Mouse (Mus musculus) urinary bladder, adult 2 months (tissue): ENCODE measurements around the gene Susd2. TPM values are rescaled to one million over a fixed set of nuclear protein-coding genes. Genes with fewer than 3 reads are reported as not detected.

Experiments
- DNase-seq: peaks from one replicate; pipeline ENCODE4 v3.0.0; 2022; ENCODE audit warnings: low spot score
- polyA plus RNA-seq: library from polyadenylated mRNA; depleted of rRNA; stranded (reverse); fragments of >200 nt; gene quantifications from 2 replicates; pipeline ENCODE4 v1.2.3, GENCODE M21; 2012; rRNA removed

Gene Susd2
- 57.5 and 76.1 TPM in 2 replicates for polyA plus RNA-seq

DNA sequence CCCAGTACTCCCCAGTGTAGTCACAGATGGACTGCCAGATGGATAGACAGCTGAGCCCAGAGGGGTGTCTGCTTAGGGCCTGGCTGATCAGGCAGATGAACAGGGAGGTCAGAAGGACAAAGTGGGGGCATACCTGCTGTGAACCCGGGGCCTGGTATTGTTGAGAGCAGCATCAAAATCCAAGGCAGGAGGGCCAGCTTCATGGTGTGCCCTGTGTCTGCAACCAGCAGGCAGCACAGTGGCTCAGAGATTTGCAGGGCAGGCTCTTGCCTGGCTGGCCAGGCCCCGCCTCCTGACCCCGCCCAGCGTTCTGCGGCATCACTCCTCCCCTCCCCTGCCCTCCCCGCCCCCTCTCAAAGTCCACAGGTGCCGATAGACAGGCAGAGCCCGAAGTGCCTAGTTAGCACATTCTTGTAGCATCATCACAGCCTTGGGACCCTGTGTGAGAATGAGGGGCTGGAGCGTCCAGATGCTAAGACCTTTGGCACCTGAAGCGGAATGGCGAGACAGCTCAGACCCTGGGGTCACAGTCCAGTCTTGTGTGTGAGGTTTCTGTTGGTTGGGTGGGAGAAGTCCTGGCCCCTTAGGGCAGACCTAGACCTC is at the start of gene Susd2:
Gene Susd2, minus strand, starts transcription at position 268 of the 603 bp plus-strand sequence.
- DNase-seq: no peak

- DNase-seq: no peak
Observed at GRCm38 (mm10) chr10:75688598-75688997, 44.8 kb upstream of the Susd2 start.

DNA sequence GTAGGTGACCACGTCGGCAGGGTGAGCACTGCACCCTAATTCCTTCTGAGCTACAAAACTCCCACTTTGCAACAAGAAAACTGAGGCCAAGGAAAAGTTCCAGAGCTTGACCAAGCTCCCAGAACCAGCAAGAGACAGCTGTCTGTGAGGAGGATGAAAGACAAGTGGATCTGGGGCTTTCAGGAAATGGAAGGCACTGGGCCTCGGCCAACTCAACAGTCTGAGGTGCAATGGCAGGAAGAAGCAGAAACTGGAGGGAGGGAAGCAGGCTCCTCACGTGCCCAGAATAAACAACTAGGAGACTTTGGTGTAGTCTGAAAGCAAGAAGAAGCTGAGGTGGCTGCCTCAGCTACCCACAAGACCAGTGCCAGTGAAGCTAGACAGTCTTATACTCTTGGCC is 42.9 kb upstream of the Susd2 start:
- no peak for DNase-seq

GRCm38 (mm10) chr10:75684035-75685004 is 40.5 kb upstream of the Susd2 start:
- no peak for DNase-seq

DNA sequence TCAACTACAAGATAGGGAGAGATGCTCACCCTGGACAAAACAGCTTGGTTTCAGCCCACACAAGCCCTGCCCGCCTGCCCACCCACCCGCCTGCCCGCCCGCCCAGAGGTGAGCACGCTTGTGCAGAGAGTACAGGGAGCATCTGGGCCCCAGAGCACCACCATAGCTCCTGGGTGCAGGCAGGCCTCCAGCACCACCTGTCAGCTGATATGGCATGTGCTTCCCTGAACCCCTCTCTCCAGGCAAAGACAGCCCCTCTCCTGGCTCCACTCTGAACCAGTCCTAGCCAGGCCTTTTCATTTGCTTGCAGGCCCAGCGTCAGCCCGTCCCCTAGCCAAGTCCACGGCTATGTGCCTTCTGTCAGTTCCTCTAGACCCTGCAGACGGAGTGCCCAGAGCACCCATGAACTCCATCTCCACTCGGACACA is 36.8 kb upstream of the Susd2 start:
- no peak for DNase-seq

- no peak for DNase-seq
Observed at GRCm38 (mm10) chr10:75679204-75679603, 35.4 kb upstream of the Susd2 start.

GRCm38 (mm10) chr10:75677989-75678388 is 34.2 kb upstream of the Susd2 start:
- no peak for DNase-seq

GRCm38 (mm10) chr10:75677571-75677970 is 33.8 kb upstream of the Susd2 start:
- DNase-seq: no peak

GRCm38 (mm10) chr10:75676819-75677565 is 33.2 kb upstream of the Susd2 start:
- DNase-seq: no peak

- no peak for DNase-seq
Observed at GRCm38 (mm10) chr10:75676286-75676685, 32.5 kb upstream of the Susd2 start.

GRCm38 (mm10) chr10:75675594-75675993 is 31.8 kb upstream of the Susd2 start:
- DNase-seq: no peak

- DNase-seq: no peak
Observed at GRCm38 (mm10) chr10:75669936-75670335, 26.1 kb upstream of the Susd2 start.

- no peak for DNase-seq
Observed at GRCm38 (mm10) chr10:75667911-75668270, 24.1 kb upstream of the Susd2 start.

DNA sequence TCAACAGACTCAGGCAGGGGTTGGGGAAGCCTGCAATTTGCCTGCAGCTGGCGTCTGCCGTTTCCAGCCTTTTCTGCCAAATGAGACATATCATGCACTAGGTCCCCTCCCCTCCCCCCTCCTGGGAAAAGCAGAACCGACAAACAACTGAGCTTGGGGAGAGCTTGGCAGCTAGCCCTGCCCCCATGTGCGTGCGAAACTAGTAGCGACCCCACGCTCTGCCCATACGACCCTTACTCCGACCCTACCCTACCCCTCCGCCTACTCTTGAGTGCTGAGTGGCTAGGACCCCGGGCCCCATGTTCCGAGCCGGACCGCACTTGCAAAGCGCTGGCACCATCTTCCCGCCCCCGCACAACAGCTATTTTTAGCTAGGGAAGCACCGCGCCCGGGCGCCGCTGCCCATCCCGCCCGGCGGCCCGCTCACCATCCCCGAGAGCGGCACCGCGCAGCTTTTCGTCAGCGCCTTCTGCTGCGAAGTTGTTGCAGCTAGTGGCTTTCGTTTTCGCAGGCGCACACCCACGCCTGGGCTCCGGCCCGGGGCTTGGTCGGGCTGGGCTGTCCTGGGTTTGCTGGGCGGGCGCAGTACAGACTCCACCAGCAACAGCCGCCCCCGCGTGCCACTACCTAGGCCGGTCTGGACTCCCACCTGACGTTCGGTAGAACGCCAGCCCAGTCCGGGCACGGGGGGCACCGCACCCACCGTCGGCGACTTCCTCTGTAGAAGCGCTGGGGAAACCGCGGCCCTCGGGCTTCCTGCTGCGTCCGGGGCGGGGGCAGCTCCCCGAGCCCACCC is 23.5 kb upstream of the Susd2 start:
- DNase-seq: peak; percentile 72

GRCm38 (mm10) chr10:75666451-75667030 is 22.7 kb upstream of the Susd2 start:
- DNase-seq: no peak

DNA sequence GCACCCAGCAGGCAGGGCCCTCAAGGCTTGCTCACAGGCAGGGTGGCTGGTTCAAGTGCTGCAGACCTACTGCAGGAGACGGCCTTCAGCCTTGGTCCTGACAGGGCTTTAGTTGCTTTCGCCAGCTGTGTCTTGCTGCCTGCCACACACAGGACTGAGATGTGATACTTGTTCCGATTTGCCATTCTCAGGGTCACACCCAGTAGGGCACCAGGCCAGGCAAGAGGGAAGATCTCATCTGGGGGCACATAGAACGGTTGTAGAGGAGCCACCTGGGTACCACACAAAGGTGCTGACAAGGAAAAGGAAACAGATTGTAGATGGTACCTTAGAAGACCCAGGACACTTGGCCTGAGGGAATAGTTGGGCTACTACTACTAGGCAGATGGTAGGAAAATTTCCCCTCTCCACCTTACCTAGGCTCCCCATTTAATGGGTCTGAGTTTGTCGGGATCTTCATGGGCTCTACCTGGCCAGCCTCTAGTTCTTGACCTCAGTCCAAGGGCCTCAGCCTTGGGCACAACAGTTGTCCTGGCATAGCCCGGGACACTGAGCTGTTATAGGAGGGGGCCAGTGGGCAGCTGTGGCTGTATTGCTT is 21.0 kb upstream of the Susd2 start:
- DNase-seq: no peak

GRCm38 (mm10) chr10:75662575-75662974 is 18.8 kb upstream of the Susd2 start:
- DNase-seq: no peak

DNA sequence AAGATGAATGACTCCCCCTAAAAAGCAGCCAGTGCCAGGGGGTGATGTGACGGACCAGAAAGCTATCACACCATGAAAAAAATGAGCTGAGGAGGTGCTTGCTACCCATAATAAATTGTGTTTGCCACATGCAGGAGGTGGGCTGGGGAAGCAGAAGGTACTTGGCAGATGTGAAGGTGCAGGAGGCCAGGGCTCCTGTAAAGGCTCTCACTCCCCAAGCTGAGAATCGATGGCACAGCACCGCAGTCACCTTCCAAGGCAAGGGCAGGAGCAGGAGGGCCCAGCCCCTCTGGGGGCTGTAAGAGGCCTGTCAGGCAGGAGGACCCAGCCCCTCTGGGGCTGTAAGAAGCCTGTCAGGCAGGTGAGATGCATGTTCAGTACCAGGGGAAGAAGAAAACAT is 18.1 kb upstream of the Susd2 start:
- no peak for DNase-seq

GRCm38 (mm10) chr10:75661381-75661780 is 17.6 kb upstream of the Susd2 start:
- DNase-seq: no peak

DNA sequence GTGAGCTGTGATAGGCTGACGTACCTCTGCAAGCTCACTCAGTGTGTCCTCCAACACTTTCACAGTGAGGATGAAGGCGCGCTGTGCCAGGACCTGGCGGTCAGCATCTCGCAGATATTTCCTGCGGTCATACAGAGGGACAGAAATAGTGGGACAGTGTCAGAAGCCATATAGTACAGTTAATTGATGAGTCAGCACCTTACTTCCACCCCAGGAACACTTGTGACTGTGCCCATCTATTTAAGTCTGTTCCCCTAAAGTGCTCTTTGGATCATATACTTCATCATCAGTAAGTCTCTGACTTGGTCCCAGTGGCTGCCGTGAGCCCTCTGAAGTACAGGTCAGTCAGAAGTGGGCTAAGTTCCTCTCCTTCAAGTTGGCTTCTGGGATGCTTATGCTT is 14.0 kb upstream of the Susd2 start:
- DNase-seq: no peak

GRCm38 (mm10) chr10:75657165-75657564 is 13.4 kb upstream of the Susd2 start:
- DNase-seq: no peak
